Mouse (Mus musculus) heart, adult 2 months (tissue): Measurements from ENCODE around the gene Ciz1.

Source experiments
- CTCF ChIP-seq: fragments of 200-600 bp; IDR thresholded peaks from 2 replicates; pipeline ENCODE4 v1.8.1; 2022; ENCODE audit warnings: antibody characterized with exemption, mild to moderate bottlenecking, moderate library complexity
- POLR2A ChIP-seq: fragments of 200-500 bp; IDR thresholded peaks from 2 replicates; pipeline ENCODE4 v1.6.1; 2011; ENCODE audit warnings: mild to moderate bottlenecking, low read depth, low read length, control low read depth; ENCODE audit not compliant: insufficient read depth

DNA sequence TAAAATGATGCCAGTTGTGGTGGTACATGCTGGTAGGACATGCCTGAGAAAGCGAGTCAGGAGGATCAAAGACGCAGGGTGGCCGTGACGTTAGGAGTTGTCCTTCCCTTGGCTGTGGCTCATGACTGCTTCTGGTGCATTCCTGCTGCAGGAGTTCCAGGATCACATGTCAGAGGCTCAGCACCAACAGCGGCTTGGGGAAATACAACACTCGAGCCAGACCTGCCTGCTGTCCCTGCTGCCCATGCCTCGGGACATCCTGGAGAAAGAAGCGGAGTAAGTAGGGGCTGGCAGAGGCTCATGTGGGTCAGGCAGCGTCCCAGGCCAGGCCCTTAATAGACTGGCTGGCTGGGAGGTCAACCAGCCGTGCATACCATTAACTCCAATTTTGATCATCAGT is 22.1 kb downstream of the Ciz1 start:
- TF ChIP-seq CTCF (no peak), POLR2A (no peak)
